Mouse (Mus musculus): Measurements from ENCODE around the gene Ankrd11.

The Ankrd11 gene

GRCm38 (mm10) chr8:122883671-122884070, 158.4 kb downstream of the Ankrd11 start:
- no peak for DNase-seq

DNA sequence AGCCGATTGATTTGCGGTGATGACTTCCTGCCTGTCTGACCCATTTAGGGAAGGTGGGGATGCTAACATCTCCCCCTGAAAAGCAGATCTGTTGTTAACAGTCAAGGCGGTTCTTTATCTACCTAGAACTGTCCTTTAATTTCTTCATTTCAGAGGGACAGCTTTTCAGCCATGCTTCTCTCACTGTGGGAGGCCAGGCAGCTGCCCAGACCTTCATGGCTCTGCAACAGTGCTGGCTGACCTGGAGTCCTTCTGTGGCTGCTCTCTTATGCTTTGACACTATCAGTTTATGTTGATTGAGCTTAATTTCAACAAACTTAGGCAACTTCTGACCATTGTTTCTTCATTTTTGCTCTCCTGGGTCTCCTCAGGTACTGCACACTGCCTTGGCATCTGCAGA, 161.8 kb downstream of the Ankrd11 start:
- DNase-seq = no peak

DNA sequence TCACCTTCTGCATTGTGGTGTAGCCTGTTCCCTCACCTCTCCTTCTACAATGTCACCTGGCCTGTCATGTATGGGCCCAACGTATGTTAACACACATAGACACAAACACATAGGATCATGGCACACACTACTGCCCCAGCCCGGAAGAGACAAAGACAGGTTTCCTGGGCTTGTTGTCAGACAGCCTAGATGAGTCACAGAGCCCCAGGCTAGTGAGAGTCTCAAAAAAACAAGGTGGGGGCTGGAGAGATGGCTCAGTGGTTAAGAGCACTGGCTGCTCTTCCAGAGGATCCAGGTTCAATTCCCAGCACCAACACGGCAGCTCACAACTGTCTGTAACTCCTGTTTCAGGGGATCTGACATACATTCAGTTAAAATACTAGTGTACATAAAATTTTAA, 163.8 kb downstream of the Ankrd11 start:
- no peak for DNase-seq

- DNase-seq = no peak
These were observed 166.9 kb downstream of the Ankrd11 start for GRCm38 (mm10) chr8:122875186-122875585.

- no peak for DNase-seq
These were observed 168.9 kb downstream of the Ankrd11 start for GRCm38 (mm10) chr8:122873171-122873570.

DNA sequence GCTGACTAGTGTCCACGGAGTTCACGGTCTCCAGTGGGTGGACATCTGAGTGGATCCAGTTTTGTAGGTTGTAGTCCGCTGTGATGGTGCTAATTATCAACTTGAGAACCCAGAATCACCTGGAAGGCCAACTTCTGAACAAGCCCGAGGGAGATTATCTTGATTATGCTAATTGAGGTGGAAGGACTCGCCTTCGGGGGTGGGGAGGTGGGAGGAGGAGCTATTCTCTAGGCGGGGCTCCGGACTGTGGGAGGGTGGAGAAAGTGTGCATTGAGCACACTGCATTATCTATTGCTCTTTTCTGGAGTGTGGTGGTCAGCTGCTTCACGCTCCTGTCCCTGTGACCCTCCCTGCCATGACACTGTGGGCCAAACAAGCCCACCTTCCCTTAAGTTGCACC, 170.4 kb downstream of the Ankrd11 start:
- no peak for DNase-seq

DNA sequence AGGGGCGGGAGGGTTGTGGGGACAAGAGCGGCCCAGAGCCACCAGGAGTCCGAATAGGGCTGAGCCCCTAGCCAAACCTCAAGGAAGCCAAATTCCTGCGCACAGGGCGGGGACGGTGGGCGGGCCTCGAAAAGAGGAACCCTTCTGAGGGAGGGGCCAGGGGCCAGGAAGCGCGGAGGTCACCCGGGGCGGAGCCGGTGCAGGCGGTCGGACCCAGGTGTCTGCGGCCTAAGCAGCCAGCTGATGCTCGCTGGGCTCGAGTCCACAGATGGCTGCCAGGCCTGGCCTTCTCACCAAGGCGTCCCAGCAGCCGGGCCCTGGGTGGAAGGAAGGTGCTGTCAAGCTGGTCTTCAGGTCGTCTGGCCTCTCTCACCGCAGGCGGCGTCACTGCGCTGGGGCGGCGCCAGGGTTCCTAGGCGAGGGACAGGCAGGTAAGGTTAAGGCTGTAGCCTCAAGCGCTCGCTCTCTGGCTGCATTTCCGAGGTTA, 171.7 kb downstream of the Ankrd11 start:
- DNase-seq = no peak

DNA sequence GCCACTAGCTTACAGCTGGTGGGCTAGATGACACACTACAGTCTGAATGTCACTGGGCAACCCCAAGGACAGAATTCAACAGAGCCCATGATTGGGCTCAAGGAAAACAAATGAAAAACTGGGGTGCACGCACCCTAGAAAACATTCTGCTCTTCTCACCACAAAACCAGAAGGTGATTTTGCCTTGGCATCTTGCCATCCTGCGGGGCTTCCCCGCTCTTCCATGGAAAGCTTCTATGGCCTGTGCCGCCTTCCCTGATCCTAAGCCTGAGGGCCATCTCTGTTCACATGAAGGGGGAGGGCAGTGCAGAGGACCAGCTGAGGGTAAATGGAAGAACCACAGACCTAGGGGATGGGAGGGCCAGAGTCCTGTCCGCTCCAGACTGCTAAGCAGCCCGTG, 174.1 kb downstream of the Ankrd11 start:
- no peak for DNase-seq

DNA sequence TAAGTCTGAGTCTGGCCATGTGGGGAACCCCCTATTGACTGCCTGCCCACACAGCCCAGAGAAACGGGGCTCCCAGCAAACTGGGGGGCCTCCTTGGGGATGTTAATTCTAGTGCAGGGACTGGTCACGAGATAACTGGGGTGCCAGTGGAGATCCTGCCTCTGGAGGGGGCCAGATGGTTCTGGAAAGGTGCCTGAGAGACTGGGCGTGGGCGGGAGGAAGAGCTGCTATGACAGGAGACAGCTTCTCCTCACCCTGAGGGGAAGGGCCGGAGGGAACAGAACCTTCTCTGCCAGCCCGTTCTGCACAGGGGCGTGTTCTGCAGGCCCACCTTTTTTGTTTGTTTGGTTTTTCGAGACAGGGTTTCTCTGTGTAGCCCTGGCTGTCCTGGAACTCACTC, 175.8 kb downstream of the Ankrd11 start:
- DNase-seq = no peak

DNA sequence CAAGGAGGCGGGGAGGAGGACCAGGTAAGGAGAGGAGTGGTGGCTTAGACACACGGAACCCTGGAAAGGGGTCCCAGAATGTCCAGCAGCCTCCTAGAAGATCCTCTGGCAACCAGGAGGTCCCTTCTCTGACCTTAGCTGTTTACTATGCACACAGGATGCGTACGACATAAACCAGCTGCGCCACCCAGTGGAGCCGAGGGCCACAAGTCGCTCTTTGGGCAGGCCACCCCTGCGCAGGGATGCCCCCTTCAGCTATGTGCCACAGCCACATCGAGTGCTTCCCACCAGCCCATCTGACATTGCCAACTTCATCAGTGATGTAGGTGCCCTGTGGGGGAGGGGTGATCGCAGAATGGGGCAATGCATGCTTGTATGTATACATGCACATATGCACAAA, 176.6 kb downstream of the Ankrd11 start:
- DNase-seq = no peak

- DNase-seq = no peak
These were observed 177.4 kb downstream of the Ankrd11 start for GRCm38 (mm10) chr8:122864719-122865129.

- DNase-seq = no peak
These were observed 182.2 kb downstream of the Ankrd11 start for GRCm38 (mm10) chr8:122859843-122860242.

DNA sequence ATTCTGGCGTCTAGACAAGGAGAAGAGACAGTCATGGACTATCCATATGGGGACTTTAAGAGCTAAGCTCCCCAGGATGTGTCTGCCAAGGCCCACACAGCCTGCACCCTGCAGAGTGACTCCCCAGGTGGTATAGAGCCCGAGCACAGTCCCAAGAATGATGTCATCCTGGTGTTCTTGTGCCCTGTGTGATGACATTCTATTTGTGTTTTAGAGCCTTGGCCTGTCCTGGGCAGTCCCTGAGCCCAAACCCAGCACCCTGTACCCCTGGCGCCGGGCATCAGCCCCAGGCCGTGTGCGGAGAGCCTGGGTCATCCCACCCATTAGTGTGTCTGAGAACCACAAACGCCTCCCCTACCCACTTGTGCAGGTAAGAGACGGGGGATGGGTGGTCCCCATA, 185.8 kb downstream of the Ankrd11 start:
- DNase-seq = no peak

DNA sequence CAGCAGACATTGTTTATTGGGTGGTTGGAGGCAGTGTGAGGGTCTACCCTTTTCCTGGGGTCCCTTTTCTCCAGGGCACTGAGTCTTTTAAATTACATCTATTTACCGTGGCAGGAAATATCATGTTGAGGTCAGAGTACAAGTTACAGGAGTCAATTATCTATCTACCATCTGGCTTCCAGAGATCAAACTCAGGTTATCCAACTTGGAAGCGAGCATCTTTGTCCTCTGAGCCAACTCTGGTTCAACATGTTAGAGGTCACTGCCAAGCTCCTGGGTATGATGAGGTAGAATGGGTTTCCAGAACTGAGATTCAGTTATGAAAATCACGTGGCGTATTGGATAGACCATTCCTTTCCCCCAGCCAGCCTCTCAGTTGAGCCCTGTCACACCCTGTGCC, 187.0 kb downstream of the Ankrd11 start:
- no peak for DNase-seq

DNA sequence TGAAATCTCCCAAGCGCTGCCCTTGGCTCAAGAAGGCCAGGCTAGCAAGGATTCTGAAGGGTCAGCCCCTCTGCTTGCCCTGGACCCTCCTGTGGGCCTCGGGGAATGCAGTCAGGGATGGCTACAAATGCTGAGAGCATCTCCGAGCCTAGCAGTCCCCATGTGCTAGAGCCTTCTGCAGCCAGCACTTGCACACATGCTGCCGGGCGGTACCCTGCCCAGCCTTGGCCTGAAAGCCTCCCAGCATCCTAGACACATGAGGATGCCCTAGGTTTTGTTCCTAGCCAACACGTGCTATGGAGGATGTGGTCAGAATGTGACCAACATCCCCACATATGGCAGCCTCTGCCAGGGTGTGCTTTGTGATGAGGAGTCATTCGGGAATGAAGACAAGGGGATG, 187.7 kb downstream of the Ankrd11 start:
- no peak for DNase-seq

GRCm38 (mm10) chr8:122853340-122853771, 188.7 kb downstream of the Ankrd11 start:
- no peak for DNase-seq

DNA sequence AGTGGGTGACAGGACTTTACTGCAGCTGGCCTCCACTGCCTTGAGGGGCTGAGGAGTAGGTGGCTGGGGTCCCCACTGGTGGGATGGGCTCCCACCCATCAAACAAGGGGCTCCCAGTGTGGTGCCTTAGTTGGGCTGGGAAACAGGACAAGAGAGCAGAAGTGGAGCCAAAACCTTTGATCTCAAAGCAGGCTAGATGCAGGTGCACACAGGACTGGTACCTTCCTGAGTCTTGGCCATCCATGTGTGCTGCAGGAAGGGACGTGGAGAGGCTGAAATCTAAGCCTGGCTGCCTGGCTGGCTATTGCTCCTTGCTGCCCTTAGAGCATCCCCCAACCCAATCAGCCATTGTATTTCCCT, 189.6 kb downstream of the Ankrd11 start:
- no peak for DNase-seq

DNA sequence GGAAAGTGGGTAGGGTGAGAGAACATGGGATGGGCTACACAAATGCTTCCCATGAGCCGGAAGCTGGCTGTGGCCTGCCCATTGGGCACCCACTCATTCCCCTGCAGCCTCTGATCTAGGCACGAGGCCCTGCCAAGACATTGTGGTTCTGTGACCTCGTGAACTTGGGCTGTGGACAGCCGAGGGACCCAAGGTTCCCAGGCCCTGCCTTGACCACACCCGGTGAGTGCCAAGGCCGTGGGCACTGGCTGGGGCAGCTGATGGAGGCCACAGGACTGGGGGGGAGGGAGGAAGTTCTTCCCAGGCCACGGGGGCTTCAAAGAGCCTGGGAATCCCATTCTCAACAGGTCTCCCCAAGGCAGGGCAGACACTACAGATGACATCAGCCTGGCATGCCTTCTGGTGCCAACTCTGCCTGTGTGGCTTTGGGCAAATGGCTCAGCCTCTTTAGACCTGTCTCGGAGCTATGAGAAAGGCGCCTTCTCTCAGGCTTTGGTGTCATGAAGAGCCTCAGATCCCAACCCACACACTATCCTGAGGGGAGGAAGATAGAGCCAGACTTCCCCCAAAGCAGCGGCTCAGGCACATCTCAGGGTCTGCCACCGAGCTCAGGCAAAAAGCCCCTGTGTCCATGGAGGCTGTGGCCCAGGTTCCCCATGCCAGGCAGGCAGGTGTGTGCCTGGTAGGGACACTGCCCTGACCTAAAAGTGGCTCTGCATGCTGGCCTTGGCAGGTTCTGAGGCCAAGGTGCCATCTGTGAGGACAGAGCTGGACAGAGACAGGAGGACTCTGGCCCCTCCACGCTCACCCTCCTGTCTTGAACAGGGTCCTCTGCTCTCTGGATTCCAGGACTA, 190.2 kb downstream of the Ankrd11 start:
- DNase-seq = no peak

DNA sequence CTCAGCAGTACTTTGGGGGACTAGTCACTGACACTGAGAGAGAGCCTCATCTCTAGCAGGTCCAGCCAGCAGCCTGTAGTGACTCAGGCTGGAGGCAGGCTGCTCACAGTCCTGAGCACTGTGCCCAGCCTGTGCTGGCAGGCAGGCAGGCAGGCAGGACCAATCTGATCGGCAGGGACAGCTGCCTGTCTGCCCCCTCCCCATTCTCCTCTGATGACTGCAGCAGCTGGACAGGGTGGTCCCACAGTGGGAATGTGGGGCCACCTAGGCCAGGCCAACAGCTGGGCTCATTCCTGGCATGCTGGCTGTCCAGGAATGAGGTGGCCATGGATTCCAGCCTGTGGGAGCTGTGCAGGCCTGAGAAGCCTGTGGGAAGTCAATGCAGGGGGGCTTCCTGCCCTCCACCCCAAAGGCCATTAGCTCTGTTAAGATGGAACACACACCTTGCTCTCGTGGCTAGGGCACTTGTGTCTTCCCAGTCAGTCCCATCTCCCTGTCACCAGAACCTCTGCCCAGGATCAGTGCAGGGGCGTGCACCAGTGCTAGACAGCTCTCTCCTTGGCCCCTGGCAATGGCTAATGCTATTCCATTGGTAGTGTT, 191.3 kb downstream of the Ankrd11 start:
- no peak for DNase-seq

DNA sequence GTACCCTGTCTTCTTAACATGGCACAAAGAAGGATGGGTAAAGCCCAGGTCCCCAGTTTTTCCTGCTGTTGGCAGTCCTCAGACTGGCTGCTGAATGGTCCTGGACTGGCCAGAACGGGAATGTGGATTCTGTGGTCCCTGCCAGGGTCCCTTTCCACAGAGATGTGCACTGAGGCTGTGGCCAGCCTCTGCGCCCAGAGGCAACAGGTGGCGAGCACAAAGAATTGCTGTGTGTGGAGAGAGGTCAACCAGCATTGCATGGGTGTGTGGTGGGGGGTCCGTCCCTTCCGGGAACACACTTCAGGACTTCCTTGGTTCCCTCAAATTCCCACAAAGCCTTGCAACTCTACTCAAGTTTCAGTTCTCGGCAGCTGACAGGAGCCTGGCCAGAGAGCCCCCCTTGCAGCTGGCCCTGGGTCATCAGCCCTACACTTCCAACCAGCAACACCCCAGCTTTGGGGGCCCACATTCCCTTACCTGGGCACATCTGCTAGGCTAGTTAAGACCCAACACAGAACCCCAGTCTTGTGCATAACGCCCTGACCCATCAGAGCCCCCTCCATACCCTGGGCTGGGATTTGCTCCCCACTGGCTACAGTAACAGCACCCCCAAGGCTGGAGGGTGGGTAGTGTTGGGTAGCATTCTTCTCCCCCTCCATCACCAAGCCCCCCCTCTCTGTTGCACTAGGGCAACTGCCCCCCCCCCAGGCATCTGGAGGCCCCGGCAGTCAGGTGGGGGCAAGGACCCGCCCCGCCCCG, 192.7 kb downstream of the Ankrd11 start:
- no peak for DNase-seq

- no peak for DNase-seq
These were observed 194.1 kb downstream of the Ankrd11 start, which contains the start of gene Cdh15 for GRCm38 (mm10) chr8:122847829-122848561. Gene Cdh15, plus strand, starts transcription at chr8:122847966.

- DNase-seq = no peak
These were observed 196.4 kb downstream of the Ankrd11 start for GRCm38 (mm10) chr8:122845662-122846061.

- no peak for DNase-seq
These were observed 197.9 kb downstream of the Ankrd11 start for GRCm38 (mm10) chr8:122844161-122844560.

Measured in right cerebral cortex, postnatal 25 days (tissue).